Mouse (Mus musculus): ENCODE measurements around the gene Pgpep1l. TPM values are rescaled to one million over a fixed set of nuclear protein-coding genes. Genes with fewer than 3 reads are reported as not detected.

Pgpep1l gene
- polyA plus RNA-seq, 1 experiment from 2014 or later, result not detected

DNA sequence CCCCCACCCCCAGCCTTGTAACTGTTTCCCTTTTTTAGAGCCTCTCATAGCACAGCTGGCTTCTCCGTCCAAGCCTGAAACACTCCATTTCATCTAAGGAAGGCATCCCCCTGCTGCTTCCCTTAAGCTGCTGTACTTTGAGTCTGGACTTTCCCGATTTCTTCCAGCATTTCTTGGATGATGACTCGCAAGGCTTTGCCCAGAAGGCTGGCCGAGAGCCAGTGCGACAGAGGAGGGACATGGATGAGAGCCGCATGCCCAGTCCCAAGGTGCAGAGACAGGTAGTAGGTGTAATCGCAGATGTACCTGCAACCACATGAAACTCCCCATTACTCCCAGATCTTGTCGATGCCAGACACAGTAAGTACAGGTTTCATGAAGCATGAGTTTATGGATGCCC lies 27.2 kb downstream of the Pgpep1l start:
- ATAC-seq (no peak), DNase-seq (ENCODE audit: low spot score) (no peak)
- no peak overlapping the region for H3K4me2 ChIP-seq (ENCODE audit: low read length)
- no peak overlapping the region for H3K9ac ChIP-seq (ENCODE audit: low read length)
- no peaks in the 10 kb centered on the region; the same call in 1 of the 2 replicates for H3K36me3 ChIP-seq (ENCODE audit: control insufficient read depth, insufficient read depth, low read length)
- H3K4me3 ChIP-seq (ENCODE audit: low read depth, low read length), result no peak overlapping the region
- peaks cover 4% of the 10 kb centered on the region for H3K4me1 ChIP-seq (ENCODE audit: control insufficient read depth, insufficient read depth, low read length)
- no peaks in the 10 kb centered on the region for H3K27me3 ChIP-seq (replicated peaks; ENCODE audit: control insufficient read depth, insufficient read depth, low read length)
- WGBS, result 78% methylated on average over 8 of the region's 8 CpGs
- H3K9me3 ChIP-seq (replicated peaks; ENCODE audit: control insufficient read depth, low read length), result no peaks in the 10 kb centered on the region
- no peak overlapping the region for H3K27ac ChIP-seq (ENCODE audit: low read depth, low read length)

GRCm38 (mm10) chr7:68233619-68234223 lies 30.3 kb downstream of the Pgpep1l start:
- H3K9me3 ChIP-seq (replicated peaks; ENCODE audit: control insufficient read depth, low read length), result no peaks in the 10 kb centered on the region
- peak; percentile 76 for DNase-seq (ENCODE audit: low spot score)
- WGBS, result 23% methylated on average over 13 of the region's 13 CpGs
- H3K27ac ChIP-seq (ENCODE audit: low read depth, low read length), result no peak overlapping the region
- no peak overlapping the region for H3K4me3 ChIP-seq (ENCODE audit: low read depth, low read length)
- ATAC-seq, result peak; percentile 57
- H3K4me2 ChIP-seq (ENCODE audit: low read length), result no peak overlapping the region
- no peaks in the 10 kb centered on the region for H3K27me3 ChIP-seq (replicated peaks; ENCODE audit: control insufficient read depth, insufficient read depth, low read length)
- peaks cover 15% of the 10 kb centered on the region for H3K36me3 ChIP-seq (ENCODE audit: control insufficient read depth, insufficient read depth, low read length)
- no peak overlapping the region for H3K9ac ChIP-seq (ENCODE audit: low read length)
- peaks cover 6% of the 10 kb centered on the region for H3K4me1 ChIP-seq (ENCODE audit: control insufficient read depth, insufficient read depth, low read length)

DNA sequence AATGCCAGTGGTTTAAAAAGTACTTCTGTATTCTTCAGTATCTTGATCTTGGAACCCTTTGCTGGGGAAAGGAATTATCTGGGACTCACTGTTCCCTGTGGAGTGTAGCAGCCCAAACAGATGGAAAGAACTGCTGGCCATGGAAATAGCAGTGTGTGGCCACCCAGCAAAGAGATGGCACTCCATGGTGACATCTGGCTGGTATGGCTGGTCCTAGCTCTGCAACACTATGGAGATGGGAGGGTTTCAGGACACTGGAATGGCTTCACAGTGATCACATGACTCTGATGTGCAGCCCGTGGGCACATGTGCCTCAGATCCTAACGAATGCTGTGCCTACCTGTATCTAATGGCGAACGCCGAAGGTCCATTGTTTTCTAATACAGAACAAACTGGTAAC lies 31.5 kb downstream of the Pgpep1l start:
- 81% methylated on average over 5 of the region's 5 CpGs for WGBS
- H3K4me1 ChIP-seq (ENCODE audit: control insufficient read depth, insufficient read depth, low read length), result peaks cover 7% of the 10 kb centered on the region
- DNase-seq (ENCODE audit: low spot score) (no peak), ATAC-seq (no peak)
- peaks cover 15% of the 10 kb centered on the region for H3K36me3 ChIP-seq (ENCODE audit: control insufficient read depth, insufficient read depth, low read length)
- no peaks in the 10 kb centered on the region for H3K9me3 ChIP-seq (replicated peaks; ENCODE audit: control insufficient read depth, low read length)
- no peaks in the 10 kb centered on the region for H3K27me3 ChIP-seq (replicated peaks; ENCODE audit: control insufficient read depth, insufficient read depth, low read length)
- H3K4me3 ChIP-seq (ENCODE audit: low read depth, low read length), result no peak overlapping the region
- no peak overlapping the region for H3K4me2 ChIP-seq (ENCODE audit: low read length)
- no peak overlapping the region for H3K27ac ChIP-seq (ENCODE audit: low read depth, low read length)
- no peak overlapping the region for H3K9ac ChIP-seq (ENCODE audit: low read length)

DNA sequence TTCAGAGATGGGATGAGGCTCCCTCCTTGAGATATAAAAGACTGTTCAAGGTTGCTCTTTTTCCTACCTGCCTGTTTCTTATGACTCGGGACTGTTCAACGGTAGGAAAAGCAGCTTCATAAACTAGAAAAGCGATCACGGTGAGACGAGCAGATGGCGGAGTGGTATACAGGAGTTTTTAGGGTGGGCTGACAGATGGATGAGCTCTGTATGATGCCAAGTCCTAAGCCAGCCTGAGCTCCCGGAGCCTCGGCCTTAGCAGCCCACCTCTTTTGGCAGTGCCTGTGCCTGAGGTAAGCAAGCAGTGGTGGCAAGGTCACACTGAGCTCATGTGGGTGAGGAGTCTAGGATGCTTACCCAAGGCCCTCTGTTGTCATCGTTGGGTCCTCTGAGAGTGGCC lies 33.2 kb downstream of the Pgpep1l start:
- H3K27me3 ChIP-seq (replicated peaks; ENCODE audit: control insufficient read depth, insufficient read depth, low read length), result no peaks in the 10 kb centered on the region
- H3K4me1 ChIP-seq (ENCODE audit: control insufficient read depth, insufficient read depth, low read length), result peaks cover 7% of the 10 kb centered on the region
- H3K4me2 ChIP-seq (ENCODE audit: low read length), result no peak overlapping the region
- DNase-seq (ENCODE audit: low spot score), result peak; percentile 54
- no peak overlapping the region for H3K4me3 ChIP-seq (ENCODE audit: low read depth, low read length)
- H3K9ac ChIP-seq (ENCODE audit: low read length), result no peak overlapping the region
- no peak overlapping the region for H3K27ac ChIP-seq (ENCODE audit: low read depth, low read length)
- ATAC-seq, result peak; percentile 42; the same call in 1 of the 2 replicates
- no peaks in the 10 kb centered on the region for H3K9me3 ChIP-seq (replicated peaks; ENCODE audit: control insufficient read depth, low read length)
- H3K36me3 ChIP-seq (ENCODE audit: control insufficient read depth, insufficient read depth, low read length), result peaks cover 31% of the 10 kb centered on the region
- WGBS, result 78% methylated on average over 9 of the region's 9 CpGs

DNA sequence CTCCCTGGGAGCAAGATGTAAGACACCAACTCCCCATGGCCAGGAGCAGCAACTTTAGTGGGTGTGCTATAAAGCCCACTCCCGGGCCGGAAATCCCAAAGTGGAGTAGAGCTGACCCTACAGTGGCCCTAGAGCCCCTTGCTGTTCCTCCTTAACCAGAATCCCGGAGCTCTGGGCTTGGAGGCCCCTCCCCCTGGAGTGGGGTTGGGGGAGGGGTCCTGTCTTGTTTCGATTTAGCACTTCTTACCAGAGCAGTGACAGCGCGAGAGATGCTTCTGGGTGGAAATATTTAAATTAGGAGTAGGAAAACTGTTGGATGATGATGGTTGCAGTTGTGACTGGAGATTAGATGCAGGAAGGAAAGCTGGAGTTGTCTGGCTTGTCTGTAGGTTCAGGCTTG lies 35.5 kb downstream of the Pgpep1l start:
- DNase-seq (ENCODE audit: low spot score) (peak; percentile 41), ATAC-seq (peak; percentile 31; the same call in 1 of the 2 replicates)
- WGBS, result 36% methylated on average over 6 of the region's 6 CpGs
- H3K27ac ChIP-seq (ENCODE audit: low read depth, low read length), result no peak overlapping the region
- no peaks in the 10 kb centered on the region for H3K27me3 ChIP-seq (replicated peaks; ENCODE audit: control insufficient read depth, insufficient read depth, low read length)
- no peaks in the 10 kb centered on the region for H3K9me3 ChIP-seq (replicated peaks; ENCODE audit: control insufficient read depth, low read length)
- no peak overlapping the region for H3K9ac ChIP-seq (ENCODE audit: low read length)
- no peak overlapping the region for H3K4me3 ChIP-seq (ENCODE audit: low read depth, low read length)
- H3K4me1 ChIP-seq (ENCODE audit: control insufficient read depth, insufficient read depth, low read length), result peaks cover 3% of the 10 kb centered on the region
- H3K4me2 ChIP-seq (ENCODE audit: low read length), result no peak overlapping the region
- peaks cover 46% of the 10 kb centered on the region for H3K36me3 ChIP-seq (ENCODE audit: control insufficient read depth, insufficient read depth, low read length)

GRCm38 (mm10) chr7:68227621-68228020 lies 36.4 kb downstream of the Pgpep1l start:
- Histone ChIP-seq H3K4me2 (ENCODE audit: low read length) (no peak overlapping the region), H3K36me3 (ENCODE audit: control insufficient read depth, insufficient read depth, low read length) (peaks cover 53% of the 10 kb centered on the region), H3K27me3 (replicated peaks; ENCODE audit: control insufficient read depth, insufficient read depth, low read length) (no peaks in the 10 kb centered on the region), H3K4me3 (ENCODE audit: low read depth, low read length) (no peak overlapping the region), H3K4me1 (ENCODE audit: control insufficient read depth, insufficient read depth, low read length) (peaks cover 3% of the 10 kb centered on the region), H3K27ac (ENCODE audit: low read depth, low read length) (no peak overlapping the region), H3K9ac (ENCODE audit: low read length) (no peak overlapping the region), H3K9me3 (replicated peaks; ENCODE audit: control insufficient read depth, low read length) (no peaks in the 10 kb centered on the region)
- DNase-seq (ENCODE audit: low spot score) (no peak), ATAC-seq (no peak)
- WGBS, result 90% methylated on average over 4 of the region's 4 CpGs

- Histone ChIP-seq H3K4me1 (ENCODE audit: control insufficient read depth, insufficient read depth, low read length) (peaks cover 3% of the 10 kb centered on the region), H3K9me3 (replicated peaks; ENCODE audit: control insufficient read depth, low read length) (no peaks in the 10 kb centered on the region), H3K27me3 (replicated peaks; ENCODE audit: control insufficient read depth, insufficient read depth, low read length) (no peaks in the 10 kb centered on the region), H3K4me2 (ENCODE audit: low read length) (no peak overlapping the region), H3K27ac (ENCODE audit: low read depth, low read length) (no peak overlapping the region), H3K9ac (ENCODE audit: low read length) (no peak overlapping the region), H3K36me3 (ENCODE audit: control insufficient read depth, insufficient read depth, low read length) (peaks cover 57% of the 10 kb centered on the region), H3K4me3 (ENCODE audit: low read depth, low read length) (no peak overlapping the region)
- 86% methylated on average over 11 of the region's 11 CpGs for WGBS
- ATAC-seq (no peak), DNase-seq (ENCODE audit: low spot score) (no peak)
Measured at GRCm38 (mm10) chr7:68227021-68227420, 37.0 kb downstream of the Pgpep1l start.

DNA sequence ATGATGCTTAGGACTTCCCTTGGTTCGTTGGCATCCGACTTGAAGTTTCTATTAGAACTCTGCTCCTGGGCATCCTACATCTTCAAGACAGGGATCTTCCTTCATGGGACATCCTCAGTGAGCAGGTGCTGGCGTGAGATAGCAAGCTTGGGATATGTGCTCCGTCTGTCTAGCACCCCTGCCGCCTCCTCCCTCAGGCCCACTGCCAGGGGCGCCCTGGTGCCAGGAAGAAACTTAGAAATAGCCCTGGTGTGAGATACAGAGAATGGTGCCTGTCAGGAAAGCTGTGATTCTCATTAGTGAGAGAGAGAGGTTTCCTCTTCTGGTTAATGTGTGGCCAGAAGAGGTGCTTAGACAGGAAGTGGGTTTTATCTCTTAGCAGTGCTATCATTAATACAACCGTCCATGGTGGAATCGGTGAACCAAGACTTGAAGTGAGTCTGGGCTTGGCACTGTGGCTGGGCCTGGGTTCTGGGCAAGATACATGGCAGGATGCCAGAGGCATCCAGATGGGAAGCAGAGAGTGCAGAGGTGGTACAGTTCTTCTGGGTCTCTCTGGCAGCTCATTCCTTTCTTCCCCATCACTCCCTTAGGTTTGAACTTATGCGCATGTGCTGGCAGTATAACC lies 38.5 kb downstream of the Pgpep1l start:
- peaks cover 53% of the 10 kb centered on the region for H3K36me3 ChIP-seq (ENCODE audit: control insufficient read depth, insufficient read depth, low read length)
- H3K9ac ChIP-seq (ENCODE audit: low read length), result no peak overlapping the region
- 83% methylated on average over 9 of the region's 9 CpGs for WGBS
- no peak overlapping the region for H3K4me3 ChIP-seq (ENCODE audit: low read depth, low read length)
- peaks cover 3% of the 10 kb centered on the region for H3K4me1 ChIP-seq (ENCODE audit: control insufficient read depth, insufficient read depth, low read length)
- no peak overlapping the region for H3K4me2 ChIP-seq (ENCODE audit: low read length)
- DNase-seq (ENCODE audit: low spot score) (no peak), ATAC-seq (no peak; the same call in 1 of the 2 replicates)
- no peaks in the 10 kb centered on the region for H3K9me3 ChIP-seq (replicated peaks; ENCODE audit: control insufficient read depth, low read length)
- H3K27ac ChIP-seq (ENCODE audit: low read depth, low read length), result peak overlapping the region; percentile 36; the same call in 1 of the 2 replicates
- H3K27me3 ChIP-seq (replicated peaks; ENCODE audit: control insufficient read depth, insufficient read depth, low read length), result no peaks in the 10 kb centered on the region

DNA sequence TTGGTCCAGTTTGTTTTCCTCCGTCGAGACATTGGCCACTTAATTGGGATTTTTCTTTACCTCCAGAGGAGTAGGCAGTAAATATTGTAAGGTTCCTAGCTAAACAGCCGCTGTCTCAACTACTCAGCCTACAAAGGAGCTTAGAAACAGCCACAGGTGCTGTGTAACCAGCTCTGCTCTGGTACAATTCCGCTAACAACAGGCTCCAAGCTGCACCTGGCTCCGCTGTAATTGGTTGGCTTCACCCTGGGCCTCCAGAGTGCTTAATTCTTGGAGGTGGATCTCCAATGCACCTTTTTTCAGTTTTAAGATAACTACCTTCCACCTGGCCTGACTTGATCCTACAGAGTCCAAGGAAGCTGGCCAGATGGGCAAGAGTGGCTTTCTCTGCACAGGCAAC lies 40.0 kb downstream of the Pgpep1l start:
- ATAC-seq, result no peak
- WGBS, result 92% methylated on average over 5 of the region's 5 CpGs

More for the DNA sequence above, 40.0 kb downstream of the Pgpep1l start:
- DNase-seq (ENCODE audit: low spot score), result no peak
- Histone ChIP-seq H3K9me3 (replicated peaks; ENCODE audit: control insufficient read depth, low read length) (no peaks in the 10 kb centered on the region), H3K27me3 (replicated peaks; ENCODE audit: control insufficient read depth, insufficient read depth, low read length) (no peaks in the 10 kb centered on the region), H3K9ac (ENCODE audit: low read length) (no peak overlapping the region), H3K27ac (ENCODE audit: low read depth, low read length) (no peak overlapping the region), H3K4me3 (ENCODE audit: low read depth, low read length) (no peak overlapping the region), H3K4me1 (ENCODE audit: control insufficient read depth, insufficient read depth, low read length) (peaks cover 3% of the 10 kb centered on the region), H3K4me2 (ENCODE audit: low read length) (no peak overlapping the region), H3K36me3 (ENCODE audit: control insufficient read depth, insufficient read depth, low read length) (peaks cover 56% of the 10 kb centered on the region)

Data from forebrain, embryonic 14.5 days (tissue).